Mouse (Mus musculus) forebrain, postnatal 0 days (tissue): ENCODE measurements around the gene Hist1h1b. TPM values are rescaled to one million over a fixed set of nuclear protein-coding genes. Genes with fewer than 3 reads are reported as not detected.
A peak's percentile ranks its signal among the peaks of the same experiment; 100 is the strongest.
"Not testable (repeated sequence)": the region's sequence is repeated elsewhere in the genome, so short reads cannot be mapped to it uniquely, and the experiment has no call there.

Experiments
- ATAC-seq: fragments of 200-750 bp; cut with Nextera tagmentation; 2 replicates; pipeline ENCODE4 v1.8.0; 2017; ENCODE audit warnings: mild to moderate bottlenecking, moderate library complexity
- DNase-seq: peaks from one replicate; pipeline ENCODE4 v3.0.0-alpha.2; 2015
- H3K27ac ChIP-seq: fragments of 300-500 bp; sonication (generic); 2 replicates; pipeline ENCODE4 v1.5.1; 2014; ENCODE audit warnings: low read depth, mild to moderate bottlenecking, antibody characterized with exemption, low read length, moderate library complexity, mixed read lengths
- H3K27me3 ChIP-seq: fragments of 300-500 bp; sonication (generic); 2 replicates; pipeline ENCODE4 v1.6.1; 2014; ENCODE audit warnings: mild to moderate bottlenecking, low read length, mixed read lengths; ENCODE audit not compliant: insufficient read depth
- H3K36me3 ChIP-seq: fragments of 300-500 bp; sonication (generic); 2 replicates; pipeline ENCODE4 v1.6.1; 2014; ENCODE audit warnings: mild to moderate bottlenecking, moderate library complexity; ENCODE audit not compliant: insufficient read depth
- H3K4me1 ChIP-seq: fragments of 300-500 bp; sonication (generic); 2 replicates; pipeline ENCODE4 v1.6.1; 2014; ENCODE audit warnings: antibody characterized with exemption; ENCODE audit not compliant: insufficient read depth
- H3K4me2 ChIP-seq: fragments of 300-500 bp; sonication (generic); 2 replicates; pipeline ENCODE4 v1.6.1; 2014; ENCODE audit warnings: low read depth, mild to moderate bottlenecking, moderate library complexity
- H3K4me3 ChIP-seq: fragments of 300-500 bp; sonication (generic); 2 replicates; pipeline ENCODE4 v1.5.1; 2014; ENCODE audit warnings: low read depth, low read length, mixed read lengths
- H3K9ac ChIP-seq: fragments of 300-500 bp; sonication (generic); 2 replicates; pipeline ENCODE4 v1.6.1; 2014; ENCODE audit warnings: mild to moderate bottlenecking
- H3K9me3 ChIP-seq: fragments of 300-500 bp; sonication (generic); 2 replicates; pipeline ENCODE4 v1.6.1; 2016; ENCODE audit warnings: low read length
- CTCF ChIP-seq: sonication (generic); IDR thresholded peaks from 2 replicates; pipeline ENCODE4 v1.5.1; 2016; ENCODE audit warnings: antibody characterized with exemption, control low read depth, low read depth
- WGBS: fragments of 180-500 bp; shearing (Covaris S2); extraction: QIAGEN DNeasy Blood & Tissue Kit; methylation state at CpG from one replicate; pipeline ENCODE4 v1.1.7; 2014; 5-methylcytosine and 5-hydroxymethylcytosine counted together
- polyA plus RNA-seq: library from polyadenylated mRNA; unstranded; fragments of >200 nt; fragmentation: Nextera tagmentation; extraction: Ambion mirVana; gene quantifications from 2 replicates; pipeline ENCODE4 v1.2.1, GENCODE M21; 2015
- total RNA-seq: library from RNA; depleted of rRNA; stranded (reverse); fragments of >200 nt; gene quantifications from 2 replicates; pipeline ENCODE4 v1.2.3, GENCODE M21; 2014

Gene Hist1h1b
- total and polyA plus RNA-seq, 2 experiments from 2014 or later, result 4.0 to 182 TPM

DNA sequence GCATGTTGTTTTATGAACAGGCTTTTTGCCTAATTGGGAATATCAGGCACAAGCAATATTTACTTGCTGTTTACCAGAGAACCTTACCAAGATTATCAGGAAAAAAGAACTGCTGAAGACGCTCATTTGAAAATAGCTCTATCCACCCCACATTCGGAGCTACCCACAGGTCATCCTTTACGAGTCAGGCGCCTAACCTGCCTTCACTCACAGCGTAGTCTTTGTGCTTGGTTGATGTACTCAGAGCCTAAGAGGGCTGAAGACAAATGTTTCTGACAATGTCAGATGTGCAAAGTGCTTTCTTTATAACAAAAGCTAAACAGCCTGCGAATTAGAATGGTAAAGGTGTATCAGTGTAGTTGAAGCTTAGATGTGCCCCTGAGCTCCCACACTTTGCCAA lies 3.9 kb upstream of the Hist1h1b start:
- no peak overlapping the region for H3K27ac ChIP-seq
- no peaks in the 10 kb centered on the region for H3K9me3 ChIP-seq
- ATAC-seq, result no peak
- no peaks in the 10 kb centered on the region for H3K27me3 ChIP-seq
- TF ChIP-seq CTCF, result no peak
- no peaks in the 10 kb centered on the region for H3K36me3 ChIP-seq
- H3K4me3 ChIP-seq, result no peak overlapping the region
- no peak for DNase-seq
- no peak overlapping the region; the same call in 1 of the 2 replicates for H3K4me2 ChIP-seq
- WGBS, result 21% methylated on average over 6 of the region's 6 CpGs
- H3K4me1 ChIP-seq, result peaks cover 29% of the 10 kb centered on the region
- no peak overlapping the region for H3K9ac ChIP-seq

- WGBS, result 2% methylated on average over 9 of the region's 9 CpGs
- DNase-seq, result peak; percentile 61
- H3K27ac ChIP-seq, result no peak overlapping the region
- peak overlapping the region; percentile 39 for H3K4me3 ChIP-seq
- no peak overlapping the region for H3K9ac ChIP-seq
- H3K9me3 ChIP-seq, result no peaks in the 10 kb centered on the region
- no peaks in the 10 kb centered on the region for H3K36me3 ChIP-seq
- no peak for TF ChIP-seq CTCF
- H3K4me1 ChIP-seq, result peaks cover 29% of the 10 kb centered on the region
- peak overlapping the region; percentile 76 for H3K4me2 ChIP-seq
- no peak for ATAC-seq
- no peaks in the 10 kb centered on the region for H3K27me3 ChIP-seq
Observed at GRCm38 (mm10) chr13:21783734-21784161, 3.3 kb upstream of the Hist1h1b start.

GRCm38 (mm10) chr13:21783255-21783617 lies 2.8 kb upstream of the Hist1h1b start, which contains the start of gene Hist1h3i:
Hist1h3i (minus strand) TSS chr13:21783370.
- peak; percentile 75 for ATAC-seq

DNA sequence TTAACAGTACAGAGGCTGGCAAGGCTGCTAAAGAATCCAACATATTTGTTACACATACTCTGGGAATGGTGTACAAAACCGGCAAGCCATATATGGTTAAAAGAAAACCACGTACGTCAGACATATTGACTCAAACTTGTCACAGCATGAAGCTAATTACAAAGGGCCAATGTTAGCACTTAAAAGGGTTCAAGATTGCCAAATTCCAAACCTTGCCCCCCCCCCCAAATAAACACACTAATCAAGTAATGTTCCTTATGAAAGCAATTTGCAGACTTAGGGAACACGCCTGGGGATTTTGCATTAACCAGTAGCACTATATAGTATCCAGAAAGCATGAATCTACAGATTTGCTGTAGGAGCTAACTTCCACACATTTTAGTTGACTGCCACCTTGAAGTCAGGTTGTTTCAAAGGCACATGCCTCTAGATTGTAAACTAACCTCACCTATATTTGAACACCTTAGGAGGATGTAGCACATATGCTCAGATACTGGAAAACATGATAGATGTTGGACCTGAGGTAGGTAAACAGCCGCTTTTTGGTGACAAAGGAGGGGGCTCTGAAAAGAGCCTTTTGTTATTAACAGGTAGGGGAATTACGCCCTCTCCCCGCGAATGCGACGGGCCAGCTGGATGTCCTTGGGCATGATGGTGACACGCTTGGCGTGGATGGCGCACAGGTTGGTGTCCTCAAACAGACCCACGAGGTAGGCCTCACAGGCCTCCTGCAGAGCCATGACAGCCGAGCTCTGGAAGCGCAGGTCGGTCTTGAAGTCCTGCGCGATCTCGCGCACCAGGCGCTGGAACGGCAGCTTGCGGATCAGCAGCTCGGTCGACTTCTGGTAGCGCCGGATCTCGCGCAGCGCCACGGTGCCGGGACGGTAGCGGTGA lies 2.2 kb upstream of the Hist1h1b start:
- peak; percentile 3; the same call in 1 of the 2 replicates for ATAC-seq

More at GRCm38 (mm10) chr13:21783255-21783617, 2.8 kb upstream of the Hist1h1b start, which contains the start of gene Hist1h3i:
- H3K27ac ChIP-seq, result peak within 1 kb of the TSS; percentile 60
- peak within 1 kb of the TSS; percentile 76 for H3K4me2 ChIP-seq
- TF ChIP-seq CTCF, result no peak
- H3K9me3 ChIP-seq, result no peaks in the 10 kb centered on the region
- DNase-seq, result peak; percentile 89
- 1% methylated on average over 13 of the region's 20 CpGs for WGBS
- H3K4me3 ChIP-seq, result peak within 1 kb of the TSS; percentile 39
- H3K4me1 ChIP-seq, result peaks cover 29% of the 10 kb centered on the region
- no peaks in the 10 kb centered on the region for H3K27me3 ChIP-seq
- no peaks in the 10 kb centered on the region for H3K36me3 ChIP-seq
- H3K9ac ChIP-seq, result peak within 1 kb of the TSS; percentile 57

GRCm38 (mm10) chr13:21781639-21782038 lies 1.2 kb upstream of the Hist1h1b start:
- no peak for ATAC-seq
- H3K36me3 ChIP-seq, result no peaks in the 10 kb centered on the region
- no peak for TF ChIP-seq CTCF
- no peak overlapping the region for H3K27ac ChIP-seq
- H3K27me3 ChIP-seq, result no peaks in the 10 kb centered on the region
- no peak for DNase-seq
- H3K9ac ChIP-seq, result no peak overlapping the region
- no peak overlapping the region for H3K4me2 ChIP-seq
- H3K9me3 ChIP-seq, result no peaks in the 10 kb centered on the region
- WGBS, result 93% methylated on average over 1 of the region's 1 CpGs
- no peak overlapping the region for H3K4me3 ChIP-seq
- peaks cover 29% of the 10 kb centered on the region for H3K4me1 ChIP-seq

More for the DNA sequence above, 2.2 kb upstream of the Hist1h1b start:
- Histone ChIP-seq H3K4me3 (peak overlapping the region; percentile 39), H3K9ac (peak overlapping the region; percentile 57), H3K27ac (peak overlapping the region; percentile 60), H3K4me2 (peak overlapping the region; percentile 76), H3K4me1 (peaks cover 29% of the 10 kb centered on the region)
- H3K36me3 ChIP-seq, H3K9me3 ChIP-seq, H3K27me3 ChIP-seq: not testable (repeated sequence)
- peak; percentile 30 for DNase-seq
- under 1% methylated on average over 12 of the region's 35 CpGs for WGBS

GRCm38 (mm10) chr13:21781021-21781555 lies 663 bp upstream of the Hist1h1b start:
- H3K27me3 ChIP-seq, result no peaks in the 10 kb centered on the region
- no peak for TF ChIP-seq CTCF
- ATAC-seq (no peak), DNase-seq (no peak)
- H3K4me2 ChIP-seq, result peak overlapping the region; percentile 82
- no peaks in the 10 kb centered on the region for H3K9me3 ChIP-seq
- no peak overlapping the region for H3K9ac ChIP-seq
- H3K4me3 ChIP-seq, result no peak overlapping the region
- H3K36me3 ChIP-seq, result no peaks in the 10 kb centered on the region
- no peak overlapping the region for H3K27ac ChIP-seq
- H3K4me1 ChIP-seq, result peaks cover 25% of the 10 kb centered on the region
- 43% methylated on average over 6 of the region's 6 CpGs for WGBS
